In genomic region chr6:54162786-54163185, GRCm38 (mm10) we compare ENCODE assay signal across 10 mouse cellular contexts.
DNase-seq lines count a peak whose midpoint lies in the region; ATAC-seq and TF ChIP-seq lines count a peak whose summit lies in the region.
"Had no signal": no experiment of that assay in that cellular context is flagged by ENCODE, and none has a peak within 500 bp of the region (broad histone marks: within the 10 kb centered on the region; RNA-seq: fewer than 3 reads in every experiment).

No protein-coding gene starts in this region.

- H3K27me3 ChIP-seq in liver, embryonic 13.5 days = no peaks in the 10 kb centered on the region
- no peaks in the 10 kb centered on the region for H3K27me3 ChIP-seq in liver, embryonic 12.5 days (replicated peaks)
- H3K27me3 ChIP-seq in lung, embryonic 14.5 days (ENCODE audit: insufficient read depth, low read length) = peaks cover 3% of the 10 kb centered on the region; the same call in 1 of the 2 replicates
- H3K27me3 ChIP-seq: hindbrain, embryonic 15.5 days; neural tube, embryonic 12.5 days had no signal

- H3K9ac ChIP-seq in liver, embryonic 13.5 days = no peak overlapping the region
- H3K9ac ChIP-seq in liver, embryonic 12.5 days = no peak overlapping the region
- H3K9ac ChIP-seq in lung, embryonic 14.5 days = no peak overlapping the region; the same call in 1 of the 2 replicates
- H3K9ac ChIP-seq: hindbrain, embryonic 15.5 days; neural tube, embryonic 12.5 days had no signal

- peak; percentile 31; the same call in 1 of the 2 replicates for ATAC-seq in liver, embryonic 13.5 days (ENCODE audit: low read depth)
- no peak for ATAC-seq in liver, embryonic 12.5 days
- no peak for ATAC-seq in lung, embryonic 14.5 days (ENCODE audit: insufficient read depth)

- H3K9me3 ChIP-seq in liver, embryonic 13.5 days (replicated peaks) = no peaks in the 10 kb centered on the region
- no peaks in the 10 kb centered on the region for H3K9me3 ChIP-seq in liver, embryonic 12.5 days (replicated peaks)
- H3K9me3 ChIP-seq in lung, embryonic 14.5 days (ENCODE audit: low read depth, low read length) = no peaks in the 10 kb centered on the region
- H3K9me3 ChIP-seq: hindbrain, embryonic 15.5 days; neural tube, embryonic 12.5 days had no signal

- no peak for TF ChIP-seq CTCF in lung, embryonic 14.5 days (IDR thresholded peaks at IDR 0.05; ENCODE audit: low read depth)

- DNase-seq in adrenal gland, adult 2 months = peak; percentile 40
- DNase-seq in adrenal gland, postnatal 25 days = no peak
- peak; percentile 11 for DNase-seq in liver, embryonic 13.5 days
- peak; percentile 22 for DNase-seq in lung, embryonic 14.5 days
- DNase-seq in spleen, postnatal 4 days (ENCODE audit: low spot score in 2 of 2) = peak; percentile 62 to 76
- no peak for DNase-seq in cerebellum, adult 9-11 months
- DNase-seq in ovary, adult 18-20 months (ENCODE audit: low spot score) = no peak

- peaks cover 39% of the 10 kb centered on the region for H3K4me1 ChIP-seq in liver, embryonic 13.5 days (replicated peaks)
- H3K4me1 ChIP-seq in liver, embryonic 12.5 days = peaks cover 36% of the 10 kb centered on the region
- H3K4me1 ChIP-seq in lung, embryonic 14.5 days (ENCODE audit: insufficient read depth) = peaks cover 15% of the 10 kb centered on the region
- H3K4me1 ChIP-seq: neural tube, embryonic 12.5 days had no signal

- no peak overlapping the region for H3K4me3 ChIP-seq in liver, embryonic 13.5 days (replicated peaks)
- no peak overlapping the region for H3K4me3 ChIP-seq in liver, embryonic 12.5 days
- no peak overlapping the region for H3K4me3 ChIP-seq in lung, embryonic 14.5 days (ENCODE audit: low read depth, low read length)
- H3K4me3 ChIP-seq: hindbrain, embryonic 15.5 days; neural tube, embryonic 12.5 days had no signal

- no peak overlapping the region for H3K4me2 ChIP-seq in liver, embryonic 13.5 days
- H3K4me2 ChIP-seq in liver, embryonic 12.5 days = no peak overlapping the region
- H3K4me2 ChIP-seq in lung, embryonic 14.5 days = no peak overlapping the region
- H3K4me2 ChIP-seq: hindbrain, embryonic 15.5 days; neural tube, embryonic 12.5 days had no signal

- WGBS in liver, embryonic 13.5 days (ENCODE audit: insufficient replicate concordance) = 36% methylated on average over 9 of the region's 9 CpGs
- 31% methylated on average over 9 of the region's 9 CpGs for WGBS in liver, embryonic 12.5 days (ENCODE audit: insufficient replicate concordance)
- 55% methylated on average over 9 of the region's 9 CpGs for WGBS in lung, embryonic 14.5 days

- H3K27ac ChIP-seq in liver, embryonic 13.5 days = no peak overlapping the region
- H3K27ac ChIP-seq in liver, embryonic 12.5 days = no peak overlapping the region
- peak overlapping the region; percentile 61; the same call in 1 of the 2 replicates for H3K27ac ChIP-seq in lung, embryonic 14.5 days (ENCODE audit: low read depth)
- H3K27ac ChIP-seq: hindbrain, embryonic 15.5 days; neural tube, embryonic 12.5 days had no signal

- H3K36me3 ChIP-seq in liver, embryonic 13.5 days = no peaks in the 10 kb centered on the region
- no peaks in the 10 kb centered on the region for H3K36me3 ChIP-seq in liver, embryonic 12.5 days
- H3K36me3 ChIP-seq in lung, embryonic 14.5 days (ENCODE audit: insufficient read depth) = no peaks in the 10 kb centered on the region
- H3K36me3 ChIP-seq: hindbrain, embryonic 15.5 days; neural tube, embryonic 12.5 days had no signal

Comparison
In these comparisons a context has a peak if more than half of its experiments do, and no peak if none do; other contexts are left out.
1. DNase-seq: peak in adrenal gland, adult 2 months (single experiment), liver, embryonic 13.5 days (single experiment), lung, embryonic 14.5 days (single experiment) and spleen, postnatal 4 days (2 of 2); none in adrenal gland, postnatal 25 days (single experiment), cerebellum, adult 9-11 months (single experiment) and ovary, adult 18-20 months (single experiment).